Mouse (Mus musculus) liver, postnatal 0 days (tissue): ENCODE results near the gene Lef1.

Experiments
- CTCF ChIP-seq: sonication (generic); IDR thresholded peaks from 2 replicates; pipeline ENCODE4 v1.5.1; 2016; ENCODE audit warnings: antibody characterized with exemption, low read depth
- EP300 ChIP-seq: IDR thresholded peaks from 2 replicates; pipeline ENCODE4 v1.6.1; 2016; ENCODE audit warnings: antibody characterized with exemption, low read depth, mild to moderate bottlenecking

GRCm38 (mm10) chr3:131117883-131118282, 7.6 kb downstream of the Lef1 start:
- TF ChIP-seq CTCF (no peak), EP300 (no peak)
